Mouse (Mus musculus): ENCODE data around the gene Cfap36. TPM values are rescaled to one million over a fixed set of nuclear protein-coding genes. Genes with fewer than 3 reads are reported as not detected.

The Cfap36 gene
- polyA plus RNA-seq (2014; fragmentation: Nextera tagmentation; extraction: Ambion mirVana) = 105 and 111 TPM in 2 replicates

- under 1% methylated on average over 53 of the region's 53 CpGs for WGBS
Observed at GRCm38 (mm10) chr11:29246883-29247650, at the start of gene Cfap36. Gene Cfap36, minus strand, starts transcription at chr11:29247409.

GRCm38 (mm10) chr11:29287305-29287704 lies 40.1 kb upstream of the Cfap36 start:
- no peak overlapping the region for H3K4me3 ChIP-seq (replicated peaks; ENCODE audit: low read depth, low read length)
- ATAC-seq (ENCODE audit: low FRiP score, low TSS enrichment) = no peak
- no peaks in the 10 kb centered on the region for H3K4me1 ChIP-seq (ENCODE audit: control insufficient read depth, insufficient read depth, low read length)
- no peak overlapping the region for H3K9ac ChIP-seq (replicated peaks; ENCODE audit: low read length)
- no peaks in the 10 kb centered on the region for H3K27me3 ChIP-seq (ENCODE audit: control insufficient read depth, insufficient read depth, low read length)
- no peaks in the 10 kb centered on the region for H3K36me3 ChIP-seq (ENCODE audit: control insufficient read depth, insufficient read depth, low read length)
- no peaks in the 10 kb centered on the region for H3K9me3 ChIP-seq (ENCODE audit: control insufficient read depth, low read length)
- DNase-seq = no peak
- no peak overlapping the region for H3K4me2 ChIP-seq (ENCODE audit: low read length)
- no peak overlapping the region for H3K27ac ChIP-seq (replicated peaks; ENCODE audit: low read depth, low read length)

More at GRCm38 (mm10) chr11:29246883-29247650, at the start of gene Cfap36:
- Histone ChIP-seq H3K36me3 (ENCODE audit: control insufficient read depth, insufficient read depth, low read length) (peaks cover 16% of the 10 kb centered on the region), H3K9ac (replicated peaks; ENCODE audit: low read length) (peak within 1 kb of the TSS; percentile 71), H3K4me1 (ENCODE audit: control insufficient read depth, insufficient read depth, low read length) (peaks cover 17% of the 10 kb centered on the region), H3K9me3 (ENCODE audit: control insufficient read depth, low read length) (no peaks in the 10 kb centered on the region), H3K27me3 (ENCODE audit: control insufficient read depth, insufficient read depth, low read length) (no peaks in the 10 kb centered on the region), H3K27ac (replicated peaks; ENCODE audit: low read depth, low read length) (peak within 1 kb of the TSS; percentile 87), H3K4me3 (replicated peaks; ENCODE audit: low read depth, low read length) (peak within 1 kb of the TSS; percentile 79), H3K4me2 (ENCODE audit: low read length) (peak within 1 kb of the TSS; percentile 58)
- ATAC-seq (ENCODE audit: low FRiP score, low TSS enrichment) (peak; percentile 100), DNase-seq (peak; percentile 98)

- H3K27ac ChIP-seq (replicated peaks; ENCODE audit: low read depth, low read length) = no peak overlapping the region
- H3K4me2 ChIP-seq (ENCODE audit: low read length) = no peak overlapping the region
- H3K4me3 ChIP-seq (replicated peaks; ENCODE audit: low read depth, low read length) = no peak overlapping the region
- H3K4me1 ChIP-seq (ENCODE audit: control insufficient read depth, insufficient read depth, low read length) = no peaks in the 10 kb centered on the region
- H3K27me3 ChIP-seq (ENCODE audit: control insufficient read depth, insufficient read depth, low read length) = no peaks in the 10 kb centered on the region
- ATAC-seq (ENCODE audit: low FRiP score, low TSS enrichment) (no peak), DNase-seq (no peak)
- H3K9ac ChIP-seq (replicated peaks; ENCODE audit: low read length) = no peak overlapping the region
- H3K36me3 ChIP-seq (ENCODE audit: control insufficient read depth, insufficient read depth, low read length) = no peaks in the 10 kb centered on the region
- no peaks in the 10 kb centered on the region for H3K9me3 ChIP-seq (ENCODE audit: control insufficient read depth, low read length)
Observed at GRCm38 (mm10) chr11:29286040-29286439, 38.8 kb upstream of the Cfap36 start.

GRCm38 (mm10) chr11:29274758-29275157 lies 27.5 kb upstream of the Cfap36 start:
- Histone ChIP-seq H3K4me3 (replicated peaks; ENCODE audit: low read depth, low read length) (no peak overlapping the region), H3K4me1 (ENCODE audit: control insufficient read depth, insufficient read depth, low read length) (no peaks in the 10 kb centered on the region), H3K4me2 (ENCODE audit: low read length) (no peak overlapping the region), H3K36me3 (ENCODE audit: control insufficient read depth, insufficient read depth, low read length) (no peaks in the 10 kb centered on the region), H3K9me3 (ENCODE audit: control insufficient read depth, low read length) (no peaks in the 10 kb centered on the region), H3K27ac (replicated peaks; ENCODE audit: low read depth, low read length) (no peak overlapping the region), H3K9ac (replicated peaks; ENCODE audit: low read length) (no peak overlapping the region), H3K27me3 (ENCODE audit: control insufficient read depth, insufficient read depth, low read length) (no peaks in the 10 kb centered on the region)
- ATAC-seq (ENCODE audit: low FRiP score, low TSS enrichment) = no peak
- WGBS = 83% methylated on average over 3 of the region's 3 CpGs
- no peak for DNase-seq

- H3K4me2 ChIP-seq (ENCODE audit: low read length) = no peak overlapping the region
- DNase-seq (peak; percentile 85), ATAC-seq (ENCODE audit: low FRiP score, low TSS enrichment) (peak; percentile 60; the same call in 1 of the 2 replicates)
- no peaks in the 10 kb centered on the region for H3K4me1 ChIP-seq (ENCODE audit: control insufficient read depth, insufficient read depth, low read length)
- no peaks in the 10 kb centered on the region for H3K9me3 ChIP-seq (ENCODE audit: control insufficient read depth, low read length)
- no peak overlapping the region for H3K4me3 ChIP-seq (replicated peaks; ENCODE audit: low read depth, low read length)
- WGBS = 29% methylated on average over 3 of the region's 3 CpGs
- H3K27me3 ChIP-seq (ENCODE audit: control insufficient read depth, insufficient read depth, low read length) = no peaks in the 10 kb centered on the region
- H3K27ac ChIP-seq (replicated peaks; ENCODE audit: low read depth, low read length) = no peak overlapping the region
- H3K9ac ChIP-seq (replicated peaks; ENCODE audit: low read length) = no peak overlapping the region
- H3K36me3 ChIP-seq (ENCODE audit: control insufficient read depth, insufficient read depth, low read length) = no peaks in the 10 kb centered on the region
Observed at GRCm38 (mm10) chr11:29267824-29268223, 20.6 kb upstream of the Cfap36 start.

DNA sequence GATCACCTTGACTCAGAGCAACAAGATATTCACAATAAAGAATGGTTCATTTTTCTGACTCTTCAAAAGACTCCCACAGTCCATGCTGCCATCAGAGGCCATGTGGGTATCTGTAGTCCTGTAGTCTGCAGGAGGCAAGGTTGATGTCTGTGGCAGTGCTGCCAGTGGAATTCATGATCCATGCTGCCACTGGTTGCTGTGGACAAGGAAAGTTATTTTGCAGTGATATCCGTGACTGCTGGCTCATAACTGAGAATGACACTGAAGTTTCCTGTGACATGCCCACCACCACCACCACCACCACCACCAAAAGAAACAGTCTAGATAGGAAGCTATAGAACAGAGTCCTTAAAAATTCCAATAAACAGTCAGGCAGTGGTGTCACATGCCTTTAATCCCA lies 7.4 kb upstream of the Cfap36 start:
- no peak for ATAC-seq (ENCODE audit: low FRiP score, low TSS enrichment)
- Histone ChIP-seq H3K4me1 (ENCODE audit: control insufficient read depth, insufficient read depth, low read length) (no peaks in the 10 kb centered on the region), H3K9me3 (ENCODE audit: control insufficient read depth, low read length) (no peaks in the 10 kb centered on the region), H3K4me2 (ENCODE audit: low read length) (no peak overlapping the region), H3K27ac (replicated peaks; ENCODE audit: low read depth, low read length) (no peak overlapping the region), H3K27me3 (ENCODE audit: control insufficient read depth, insufficient read depth, low read length) (no peaks in the 10 kb centered on the region), H3K4me3 (replicated peaks; ENCODE audit: low read depth, low read length) (no peak overlapping the region), H3K9ac (replicated peaks; ENCODE audit: low read length) (no peak overlapping the region), H3K36me3 (ENCODE audit: control insufficient read depth, insufficient read depth, low read length) (no peaks in the 10 kb centered on the region)
- no peak for DNase-seq
- WGBS = 78% methylated on average over 1 of the region's 1 CpGs

DNA sequence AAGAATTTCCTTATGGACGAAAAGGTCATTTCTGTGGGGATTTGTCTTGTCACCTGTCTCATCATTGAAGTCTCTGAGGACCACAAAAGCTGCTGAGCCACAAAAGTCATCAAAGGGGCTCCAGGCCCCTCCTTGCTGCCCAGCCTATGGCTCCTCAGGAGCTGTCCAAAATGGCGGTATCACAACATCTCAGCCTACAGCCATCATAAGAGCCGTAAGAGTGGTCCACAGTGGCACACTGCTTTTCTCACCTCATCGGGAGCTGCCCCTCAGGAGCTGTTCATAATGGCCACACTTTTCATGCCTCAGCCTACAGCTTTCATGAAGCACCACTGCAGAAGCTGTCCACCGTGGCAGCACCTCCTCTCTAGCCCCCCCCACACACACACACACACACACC lies 1.2 kb upstream of the Cfap36 start:
- Histone ChIP-seq H3K4me3 (replicated peaks; ENCODE audit: low read depth, low read length) (no peak overlapping the region), H3K27me3 (ENCODE audit: control insufficient read depth, insufficient read depth, low read length) (no peaks in the 10 kb centered on the region), H3K27ac (replicated peaks; ENCODE audit: low read depth, low read length) (no peak overlapping the region), H3K4me1 (ENCODE audit: control insufficient read depth, insufficient read depth, low read length) (peaks cover 17% of the 10 kb centered on the region), H3K9me3 (ENCODE audit: control insufficient read depth, low read length) (no peaks in the 10 kb centered on the region), H3K4me2 (ENCODE audit: low read length) (no peak overlapping the region), H3K36me3 (ENCODE audit: control insufficient read depth, insufficient read depth, low read length) (peaks cover 6% of the 10 kb centered on the region; the same call in 1 of the 2 replicates), H3K9ac (replicated peaks; ENCODE audit: low read length) (no peak overlapping the region)
- WGBS = 97% methylated on average over 5 of the region's 5 CpGs
- ATAC-seq (ENCODE audit: low FRiP score, low TSS enrichment) = no peak
- no peak for DNase-seq

DNA sequence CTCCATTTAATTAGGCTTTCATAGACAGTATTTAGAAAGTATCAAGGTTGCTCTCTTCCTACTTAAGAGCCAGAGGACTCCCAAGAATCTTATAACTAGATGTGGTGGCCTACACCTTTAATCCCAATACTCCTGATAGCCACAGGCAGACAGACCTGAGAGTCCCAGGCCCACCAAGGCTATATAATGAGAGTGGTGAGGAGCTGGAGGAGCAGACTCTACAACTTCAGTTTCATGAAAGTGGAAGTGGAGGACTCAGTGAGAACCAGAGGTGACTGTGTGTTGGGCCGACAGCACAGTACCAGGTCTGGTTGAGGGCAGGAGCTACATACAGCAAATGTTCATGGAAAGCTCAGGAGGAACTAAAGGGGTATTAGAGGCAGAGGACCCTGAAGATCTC lies 516 bp upstream of the Cfap36 start:
- ATAC-seq (ENCODE audit: low FRiP score, low TSS enrichment) (peak; percentile 9; the same call in 1 of the 2 replicates), DNase-seq (no peak)
- H3K27me3 ChIP-seq (ENCODE audit: control insufficient read depth, insufficient read depth, low read length) = no peaks in the 10 kb centered on the region
- no peak overlapping the region; the same call in 1 of the 2 replicates for H3K27ac ChIP-seq (replicated peaks; ENCODE audit: low read depth, low read length)
- H3K9me3 ChIP-seq (ENCODE audit: control insufficient read depth, low read length) = no peaks in the 10 kb centered on the region
- H3K4me1 ChIP-seq (ENCODE audit: control insufficient read depth, insufficient read depth, low read length) = peaks cover 17% of the 10 kb centered on the region
- 95% methylated on average over 1 of the region's 1 CpGs for WGBS
- H3K36me3 ChIP-seq (ENCODE audit: control insufficient read depth, insufficient read depth, low read length) = peaks cover 10% of the 10 kb centered on the region
- peak overlapping the region; percentile 79 for H3K4me3 ChIP-seq (replicated peaks; ENCODE audit: low read depth, low read length)
- H3K9ac ChIP-seq (replicated peaks; ENCODE audit: low read length) = 0 out of 2 replicates have a peak overlapping the region, but pooled peaks have one; percentile 23
- peak overlapping the region; percentile 52 for H3K4me2 ChIP-seq (ENCODE audit: low read length)

- no peaks in the 10 kb centered on the region for H3K9me3 ChIP-seq (ENCODE audit: control insufficient read depth, low read length)
- H3K27me3 ChIP-seq (ENCODE audit: control insufficient read depth, insufficient read depth, low read length) = no peaks in the 10 kb centered on the region
- no peak overlapping the region for H3K9ac ChIP-seq (replicated peaks; ENCODE audit: low read length)
- peaks cover 26% of the 10 kb centered on the region for H3K36me3 ChIP-seq (ENCODE audit: control insufficient read depth, insufficient read depth, low read length)
- no peak overlapping the region for H3K27ac ChIP-seq (replicated peaks; ENCODE audit: low read depth, low read length)
- ATAC-seq (ENCODE audit: low FRiP score, low TSS enrichment) (no peak), DNase-seq (no peak)
- peaks cover 17% of the 10 kb centered on the region for H3K4me1 ChIP-seq (ENCODE audit: control insufficient read depth, insufficient read depth, low read length)
- peak overlapping the region; percentile 58 for H3K4me2 ChIP-seq (ENCODE audit: low read length)
- WGBS = 75% methylated on average over 4 of the region's 4 CpGs
- H3K4me3 ChIP-seq (replicated peaks; ENCODE audit: low read depth, low read length) = peak overlapping the region; percentile 79
Observed at GRCm38 (mm10) chr11:29245988-29246387, 1.2 kb downstream of the Cfap36 start.

Data from midbrain, embryonic 14.5 days (tissue).